Mouse (Mus musculus): ENCODE results near the gene Gm10718.
"Not testable (repeated sequence)": the region's sequence is repeated elsewhere in the genome, so short reads cannot be mapped to it uniquely, and the experiment has no call there.

The Gm10718 gene

DNA sequence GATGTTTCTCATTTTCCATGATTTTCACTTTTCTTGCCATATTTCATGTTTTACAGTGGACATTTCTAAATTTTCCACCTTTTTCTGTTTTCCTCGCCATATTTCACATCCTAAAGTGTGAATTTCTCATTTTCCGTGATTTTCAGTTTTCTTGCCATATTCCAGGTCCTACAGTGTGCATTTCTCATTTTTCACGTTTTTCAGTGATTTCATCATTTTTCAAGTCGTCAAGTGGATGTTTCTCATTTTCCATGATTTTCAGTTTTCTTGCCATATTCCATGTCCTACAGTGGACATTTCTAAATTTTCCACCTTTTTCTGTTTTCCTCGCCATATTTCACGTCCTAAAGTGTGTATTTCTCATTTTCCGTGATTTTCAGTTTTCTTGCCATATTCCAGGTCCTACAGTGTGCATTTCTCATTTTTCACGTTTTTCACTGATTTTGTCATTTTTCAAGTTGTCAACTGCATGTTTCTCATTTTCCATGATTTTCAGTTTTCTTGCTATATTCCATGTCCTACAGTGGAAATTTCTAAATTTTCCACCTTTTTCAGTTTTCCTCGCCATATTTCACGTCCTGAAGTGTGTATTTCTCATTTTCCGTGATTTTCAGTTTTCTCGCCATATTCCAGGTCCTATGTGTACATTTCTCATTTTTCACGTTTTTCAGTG is at the start of gene Gm10718:
TSS of gene Gm10718 (plus strand) at position 236 of the 673 bp plus-strand sequence.
- DNase-seq (ENCODE audit: low spot score): not testable (repeated sequence)

DNA sequence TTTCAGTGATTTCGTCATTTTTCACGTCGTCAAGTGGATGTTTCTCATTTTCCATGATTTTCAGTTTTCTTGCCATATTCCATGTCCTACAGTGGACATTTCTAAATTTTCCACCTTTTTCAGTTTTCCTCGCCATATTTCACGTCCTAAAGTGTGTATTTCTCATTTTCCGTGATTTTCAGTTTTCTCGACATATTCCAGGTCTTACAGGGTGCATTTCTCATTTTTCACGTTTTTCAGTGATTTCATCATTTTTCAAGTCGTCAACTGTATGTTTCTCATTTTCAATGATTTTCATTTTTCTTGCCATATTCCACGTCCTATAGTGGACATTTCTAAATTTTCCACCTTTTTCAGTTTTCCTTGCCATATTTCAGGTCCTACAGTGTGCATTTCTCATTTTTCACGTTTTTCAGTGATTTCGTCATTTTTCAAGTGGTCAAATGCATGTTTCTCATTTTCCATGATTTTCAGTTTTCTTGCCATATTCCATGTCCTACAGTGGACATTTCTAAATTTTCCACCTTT is 22.8 kb upstream of the Gm10718 start, which contains the start of gene Gm10722:
TSS of gene Gm10722 (plus strand) at position 478 of the 528 bp plus-strand sequence.
- DNase-seq (ENCODE audit: low spot score): peak; percentile 22

DNA sequence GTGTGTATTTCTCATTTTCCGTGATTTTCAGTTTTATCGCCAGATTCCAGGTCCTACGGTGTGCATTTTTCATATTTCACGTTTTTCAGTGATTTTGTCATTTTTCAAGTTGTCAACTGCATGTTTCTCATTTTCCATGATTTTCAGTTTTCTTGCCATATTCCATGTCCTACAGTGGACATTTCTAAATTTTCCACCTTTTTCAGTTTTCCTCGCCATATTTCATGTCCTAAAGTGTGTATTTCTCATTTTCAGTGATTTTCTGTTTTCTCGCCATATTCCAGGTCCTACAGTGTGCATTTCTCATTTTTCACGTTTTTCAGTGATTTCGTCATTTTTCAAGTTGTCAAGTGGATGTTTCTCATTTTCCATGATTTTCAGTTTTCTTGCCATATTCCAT is 22.3 kb upstream of the Gm10718 start:
- DNase-seq (ENCODE audit: low spot score): not testable (repeated sequence)

GRCm38 (mm10) chr9:3001948-3002659 is 21.2 kb upstream of the Gm10718 start:
- DNase-seq (ENCODE audit: low spot score): peak; percentile 20

DNA sequence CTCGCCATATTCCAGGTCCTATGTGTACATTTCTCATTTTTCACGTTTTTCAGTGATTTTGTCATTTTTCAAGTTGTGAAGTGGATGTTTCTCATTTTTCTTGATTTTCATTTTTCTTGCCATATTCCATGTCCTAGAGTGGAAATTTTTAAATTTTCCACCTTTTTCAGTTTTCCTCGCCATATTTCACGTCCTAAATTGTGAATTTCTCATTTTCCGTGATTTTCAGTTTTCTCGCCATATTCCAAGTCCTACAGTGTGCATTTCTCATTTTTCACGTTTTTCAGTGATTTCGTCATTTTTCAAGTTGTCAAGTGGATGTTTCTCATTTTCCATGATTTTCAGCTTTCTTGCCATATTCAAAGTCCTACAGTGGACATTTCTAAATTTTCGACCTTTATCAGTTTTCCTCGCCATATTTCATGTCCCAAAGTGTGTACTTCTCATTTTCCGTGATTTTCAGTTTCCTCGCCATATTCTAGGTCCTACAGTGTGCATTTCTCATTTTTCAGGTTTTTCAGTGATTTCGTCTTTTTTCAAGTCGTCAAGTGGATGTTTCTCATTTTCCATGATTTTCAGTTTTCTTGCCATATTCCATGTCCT is 20.5 kb upstream of the Gm10718 start, which contains the start of gene Gm11168:
TSS of gene Gm11168 (plus strand) at position 553 of the 603 bp plus-strand sequence.
- not testable (repeated sequence) for DNase-seq (ENCODE audit: low spot score)

DNA sequence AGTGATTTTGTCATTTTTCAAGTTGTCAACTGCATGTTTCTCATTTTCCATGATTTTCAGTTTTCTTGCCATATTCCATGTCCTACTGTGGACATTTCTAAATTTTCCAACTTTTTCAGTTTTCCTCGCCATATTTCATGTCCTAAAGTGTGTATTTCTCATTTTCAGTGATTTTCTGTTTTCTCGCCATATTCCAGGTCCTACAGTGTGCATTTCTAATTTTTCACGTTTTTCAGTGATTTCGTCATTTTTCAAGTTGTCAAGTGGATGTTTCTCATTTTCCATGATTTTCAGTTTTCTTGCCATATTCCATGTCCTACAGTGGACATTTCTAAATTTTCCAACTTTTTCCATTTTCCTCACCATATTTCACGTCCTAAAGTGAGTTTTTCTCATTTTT is 17.2 kb upstream of the Gm10718 start:
- not testable (repeated sequence) for DNase-seq (ENCODE audit: low spot score)

GRCm38 (mm10) chr9:3006636-3007035 is 16.7 kb upstream of the Gm10718 start:
- DNase-seq (ENCODE audit: low spot score): not testable (repeated sequence)

GRCm38 (mm10) chr9:3007272-3007671 is 16.1 kb upstream of the Gm10718 start:
- DNase-seq (ENCODE audit: low spot score): not testable (repeated sequence)

DNA sequence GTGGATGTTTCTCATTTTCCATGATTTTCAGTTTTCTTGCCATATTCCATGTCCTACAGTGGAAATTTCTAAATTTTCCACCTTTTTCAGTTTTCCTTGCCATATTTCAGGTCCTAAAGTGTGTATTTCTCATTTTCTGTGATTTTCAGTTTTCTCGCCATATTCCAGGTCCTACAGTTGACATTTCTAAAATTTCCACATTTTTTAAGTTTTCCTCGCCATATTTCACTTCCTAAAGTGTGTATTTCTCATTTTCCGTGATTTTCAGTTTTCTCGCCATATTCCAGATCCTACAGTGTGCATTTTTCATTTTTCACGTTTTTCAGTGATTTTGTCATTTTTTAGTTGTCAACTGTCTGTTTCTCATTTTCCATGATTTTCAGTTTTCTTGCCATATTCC is 14.0 kb upstream of the Gm10718 start:
- DNase-seq (ENCODE audit: low spot score): not testable (repeated sequence)

GRCm38 (mm10) chr9:3012054-3012621 is 11.2 kb upstream of the Gm10718 start:
- DNase-seq (ENCODE audit: low spot score): not testable (repeated sequence)

DNA sequence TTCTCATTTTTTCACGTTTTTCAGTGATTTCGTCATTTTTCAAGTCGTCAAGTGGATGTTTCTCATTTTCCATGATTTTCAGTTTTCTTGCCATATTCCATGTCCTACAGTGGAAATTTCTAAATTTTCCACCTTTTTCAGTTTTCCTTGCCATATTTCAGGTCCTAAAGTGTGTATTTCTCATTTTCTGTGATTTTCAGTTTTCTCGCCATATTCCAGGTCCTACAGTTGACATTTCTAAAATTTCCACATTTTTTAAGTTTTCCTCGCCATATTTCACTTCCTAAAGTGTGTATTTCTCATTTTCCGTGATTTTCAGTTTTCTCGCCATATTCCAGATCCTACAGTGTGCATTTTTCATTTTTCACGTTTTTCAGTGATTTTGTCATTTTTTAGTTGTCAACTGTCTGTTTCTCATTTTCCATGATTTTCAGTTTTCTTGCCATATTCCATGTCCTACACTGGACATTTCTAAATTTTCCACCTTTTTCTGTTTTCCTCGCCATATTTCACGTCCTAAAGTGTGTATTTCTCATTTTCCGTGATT is 10.5 kb upstream of the Gm10718 start, which contains the start of gene Gm10721:
TSS of gene Gm10721 (plus strand) at position 408 of the 547 bp plus-strand sequence.
- DNase-seq (ENCODE audit: low spot score): not testable (repeated sequence)

DNA sequence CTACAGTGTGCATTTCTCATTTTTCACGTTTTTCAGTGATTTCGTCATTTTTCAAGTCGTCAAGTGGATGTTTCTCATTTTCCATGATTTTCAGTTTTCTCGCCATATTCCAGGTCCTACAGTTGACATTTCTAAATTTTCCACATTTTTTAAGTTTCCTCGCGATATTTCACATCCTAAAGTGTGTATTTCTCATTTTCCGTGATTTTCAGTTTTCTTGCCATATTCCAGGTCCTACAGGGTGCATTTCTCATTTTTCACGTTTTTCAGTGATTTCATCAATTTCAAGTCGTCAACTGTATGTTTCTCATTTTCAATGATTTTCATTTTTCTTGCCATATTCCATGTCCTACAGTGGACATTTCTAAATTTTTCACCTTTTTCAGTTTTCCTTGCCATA is 8.0 kb upstream of the Gm10718 start, which contains the start of gene Gm10720:
TSS of gene Gm10720 (plus strand) at position 301 of the 400 bp plus-strand sequence.
- DNase-seq (ENCODE audit: low spot score): not testable (repeated sequence)

GRCm38 (mm10) chr9:3015896-3016295 is 7.5 kb upstream of the Gm10718 start:
- not testable (repeated sequence) for DNase-seq (ENCODE audit: low spot score)

- DNase-seq (ENCODE audit: low spot score): not testable (repeated sequence)
Measured at GRCm38 (mm10) chr9:3017108-3017507, 6.2 kb upstream of the Gm10718 start, which contains the start of gene Gm10719. TSS of gene Gm10719 (plus strand) at chr9:3017408.

DNA sequence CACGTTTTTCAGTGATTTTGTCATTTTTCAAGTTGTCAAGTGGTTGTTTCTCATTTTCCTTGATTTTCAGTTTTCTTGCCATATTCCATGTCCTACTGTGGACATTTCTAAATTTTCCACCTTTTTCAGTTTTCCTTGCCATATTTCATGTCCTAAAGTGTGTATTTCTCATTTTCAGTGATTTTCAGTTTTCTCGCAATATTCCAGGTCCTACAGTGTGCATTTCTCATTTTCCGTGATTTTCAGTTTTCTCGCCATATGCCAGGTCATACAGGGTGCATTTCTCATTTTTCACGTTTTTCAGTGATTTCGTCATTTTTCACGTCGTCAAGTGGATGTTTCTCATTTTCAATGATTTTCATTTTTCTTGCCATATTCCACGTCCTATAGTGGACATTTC is 4.4 kb upstream of the Gm10718 start:
- not testable (repeated sequence) for DNase-seq (ENCODE audit: low spot score)

- DNase-seq (ENCODE audit: low spot score): not testable (repeated sequence)
Measured at GRCm38 (mm10) chr9:3019835-3020727, 3.3 kb upstream of the Gm10718 start.

GRCm38 (mm10) chr9:3022316-3023008 is 885 bp upstream of the Gm10718 start:
- DNase-seq (ENCODE audit: low spot score): peak; percentile 4

DNA sequence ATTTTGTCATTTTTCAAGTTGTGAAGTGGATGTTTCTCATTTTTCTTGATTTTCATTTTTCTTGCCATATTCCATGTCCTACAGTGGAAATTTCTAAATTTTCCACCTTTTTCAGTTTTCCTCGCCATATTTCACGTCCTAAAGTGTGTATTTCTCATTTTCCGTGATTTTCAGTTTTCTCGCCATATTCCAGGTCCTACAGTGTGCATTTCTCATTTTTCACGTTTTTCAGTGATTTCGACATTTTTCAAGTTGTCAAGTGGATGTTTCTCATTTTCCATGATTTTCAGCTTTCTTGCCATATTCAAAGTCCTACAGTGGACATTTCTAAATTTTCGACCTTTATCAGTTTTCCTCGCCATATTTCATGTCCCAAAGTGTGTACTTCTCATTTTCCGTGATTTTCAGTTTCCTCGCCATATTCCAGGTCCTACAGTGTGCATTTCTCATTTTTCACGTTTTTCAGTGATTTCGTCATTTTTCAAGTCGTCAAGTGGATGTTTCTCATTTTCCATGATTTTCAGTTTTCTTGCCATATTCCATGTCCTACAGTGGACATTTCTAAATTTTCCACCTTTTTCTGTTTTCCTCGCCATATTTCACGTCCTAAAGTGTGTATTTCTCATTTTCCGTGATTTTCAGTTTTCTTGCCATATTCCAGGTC is 770 bp downstream of the Gm10718 start:
- not testable (repeated sequence) for DNase-seq (ENCODE audit: low spot score)

DNA sequence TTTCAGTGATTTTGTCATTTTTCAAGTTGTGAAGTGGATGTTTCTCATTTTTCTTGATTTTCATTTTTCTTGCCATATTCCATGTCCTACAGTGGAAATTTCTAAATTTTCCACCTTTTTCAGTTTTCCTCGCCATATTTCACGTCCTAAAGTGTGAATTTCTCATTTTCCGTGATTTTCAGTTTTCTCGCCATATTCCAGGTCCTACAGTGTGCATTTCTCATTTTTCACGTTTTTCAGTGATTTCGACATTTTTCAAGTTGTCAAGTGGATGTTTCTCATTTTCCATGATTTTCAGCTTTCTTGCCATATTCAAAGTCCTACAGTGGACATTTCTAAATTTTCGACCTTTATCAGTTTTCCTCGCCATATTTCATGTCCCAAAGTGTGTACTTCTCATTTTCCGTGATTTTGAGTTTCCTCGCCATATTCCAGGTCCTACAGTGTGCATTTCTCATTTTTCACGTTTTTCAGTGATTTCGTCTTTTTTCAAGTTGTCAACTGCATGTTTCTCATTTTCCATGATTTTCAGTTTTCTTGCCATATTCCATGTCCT is 1.6 kb downstream of the Gm10718 start, which contains the start of gene Gm10717:
TSS of gene Gm10717 (plus strand) at position 506 of the 556 bp plus-strand sequence.
- not testable (repeated sequence) for DNase-seq (ENCODE audit: low spot score)

All from embryo, embryonic 10 days (tissue).